Mouse (Mus musculus) midbrain, embryonic 14.5 days (tissue): ENCODE measurements at regions not wholly inside any gene's neighbourhood (a gene's known extent, or its start where the extent isn't known, plus 50 kb on each side); places are given as distances from the start of the nearest gene placed in this dataset.
"Not testable (repeated sequence)": the region's sequence is repeated elsewhere in the genome, so short reads cannot be mapped to it uniquely, and the experiment has no call there.

Source experiments
- ATAC-seq: fragments of 200-750 bp; cut with Nextera tagmentation; 2 replicates; pipeline ENCODE4 v1.8.0; 2017; ENCODE audit warnings: moderate number of reproducible peaks, moderate library complexity; ENCODE audit not compliant: low FRiP score, low TSS enrichment
- DNase-seq: peaks from one replicate; pipeline ENCODE4 v3.0.0-alpha.2; 2015
- H3K27ac ChIP-seq: fragments of 300-500 bp; sonication (generic); replicated peaks from 2 replicates; pipeline ENCODE4 v1.5.1; 2014; ENCODE audit warnings: mild to moderate bottlenecking, low read depth, low read length, moderate library complexity
- H3K27me3 ChIP-seq: fragments of 300-500 bp; sonication (generic); 2 replicates; pipeline ENCODE4 v1.6.1; 2014; ENCODE audit warnings: low read length, control low read depth, mixed read lengths; ENCODE audit not compliant: control insufficient read depth, insufficient read depth
- H3K36me3 ChIP-seq: fragments of 300-500 bp; sonication (generic); 2 replicates; pipeline ENCODE4 v1.6.1; 2014; ENCODE audit warnings: low read length, control low read depth; ENCODE audit not compliant: control insufficient read depth, insufficient read depth
- H3K4me1 ChIP-seq: fragments of 300-500 bp; sonication (generic); 2 replicates; pipeline ENCODE4 v1.6.1; 2014; ENCODE audit warnings: mild to moderate bottlenecking, antibody characterized with exemption, low read length, control low read depth; ENCODE audit not compliant: control insufficient read depth, insufficient read depth
- H3K4me2 ChIP-seq: fragments of 300-500 bp; sonication (generic); 2 replicates; pipeline ENCODE4 v1.6.1; 2014; ENCODE audit warnings: mild to moderate bottlenecking, low read length, moderate library complexity
- H3K4me3 ChIP-seq: fragments of 300-500 bp; sonication (generic); replicated peaks from 2 replicates; pipeline ENCODE4 v1.5.1; 2014; ENCODE audit warnings: low read depth, low read length
- H3K9ac ChIP-seq: fragments of 300-500 bp; sonication (generic); replicated peaks from 2 replicates; pipeline ENCODE4 v1.6.1; 2014; ENCODE audit warnings: mild to moderate bottlenecking, low read length, moderate library complexity
- H3K9me3 ChIP-seq: fragments of 300-500 bp; sonication (generic); 2 replicates; pipeline ENCODE4 v1.6.1; 2016; ENCODE audit warnings: low read length, control low read depth, mixed read lengths; ENCODE audit not compliant: control insufficient read depth
- WGBS: fragments of 180-500 bp; shearing (Covaris S2); extraction: QIAGEN DNeasy Blood & Tissue Kit; methylation state at CpG from one replicate; pipeline ENCODE4 v1.1.7; 2014; 5-methylcytosine and 5-hydroxymethylcytosine counted together

DNA sequence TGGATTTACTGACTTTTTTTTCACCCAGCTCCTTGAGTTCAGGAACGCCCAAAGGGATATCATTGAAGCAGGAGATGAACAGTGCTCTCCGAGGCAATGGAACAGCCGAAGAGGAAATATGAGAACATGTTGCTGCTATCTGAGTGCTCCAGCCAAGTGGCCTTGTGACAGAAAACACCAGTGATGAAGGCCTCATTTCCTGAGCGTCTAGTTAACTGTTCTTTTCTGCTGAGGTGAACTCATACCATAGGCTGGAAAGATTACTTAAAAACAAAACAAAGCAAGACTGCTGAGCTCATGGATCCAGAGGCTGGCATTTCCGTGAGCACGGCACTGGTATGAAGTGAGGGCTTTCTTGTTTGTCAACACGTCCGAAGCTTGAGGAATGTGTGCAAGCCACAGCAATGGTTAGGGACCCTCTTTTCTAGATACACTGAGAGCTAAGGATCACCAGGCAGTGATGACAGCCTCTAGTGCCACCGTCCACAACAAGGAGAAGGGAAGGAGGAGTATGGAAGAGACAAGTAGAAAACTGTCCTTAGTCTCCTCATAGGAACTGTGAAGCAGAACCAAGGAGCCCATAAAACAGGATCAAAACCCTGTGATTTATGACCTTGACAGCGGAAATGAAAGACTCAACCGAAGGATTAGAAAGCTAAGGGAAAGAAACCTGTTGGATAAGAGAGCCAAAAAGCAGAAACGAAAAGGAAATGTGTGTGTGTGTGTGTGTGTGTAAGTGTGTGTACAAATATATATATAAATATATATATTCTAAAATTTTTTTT is 200.4 kb downstream of the Fam43a start:
- Histone ChIP-seq H3K4me2 (no peak overlapping the region), H3K4me3 (no peak overlapping the region), H3K9ac (no peak overlapping the region), H3K4me1 (no peaks in the 10 kb centered on the region), H3K27me3 (no peaks in the 10 kb centered on the region), H3K9me3 (no peaks in the 10 kb centered on the region), H3K27ac (no peak overlapping the region), H3K36me3 (no peaks in the 10 kb centered on the region)
- DNase-seq (no peak), ATAC-seq (no peak)
- WGBS = 90% methylated on average over 12 of the region's 12 CpGs

DNA sequence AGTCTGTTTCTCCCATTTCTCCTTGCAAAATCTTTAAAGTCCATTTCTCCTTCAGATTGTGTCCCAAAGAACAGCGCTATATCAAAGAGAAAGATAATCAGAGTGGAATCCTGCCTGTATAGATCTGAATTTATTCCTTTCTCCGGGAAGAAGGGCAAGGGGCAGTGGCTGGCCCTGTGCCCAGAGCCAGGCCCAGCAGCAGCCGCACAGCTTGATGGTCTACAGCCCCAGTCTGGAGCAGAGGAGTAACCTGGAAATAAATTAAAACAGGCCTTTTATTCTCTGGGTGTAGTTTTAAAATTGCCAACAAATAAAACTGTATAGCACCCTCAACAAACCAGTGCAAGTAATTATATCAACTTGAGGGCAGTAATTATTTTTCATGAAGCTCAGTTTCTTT is 204.5 kb downstream of the Fam43a start:
- Histone ChIP-seq H3K4me2 (no peak overlapping the region), H3K4me3 (no peak overlapping the region), H3K4me1 (no peaks in the 10 kb centered on the region), H3K36me3 (no peaks in the 10 kb centered on the region), H3K9ac (no peak overlapping the region), H3K9me3 (no peaks in the 10 kb centered on the region), H3K27ac (no peak overlapping the region), H3K27me3 (no peaks in the 10 kb centered on the region)
- DNase-seq (peak; percentile 16), ATAC-seq (no peak)
- WGBS = 65% methylated on average over 3 of the region's 3 CpGs

DNA sequence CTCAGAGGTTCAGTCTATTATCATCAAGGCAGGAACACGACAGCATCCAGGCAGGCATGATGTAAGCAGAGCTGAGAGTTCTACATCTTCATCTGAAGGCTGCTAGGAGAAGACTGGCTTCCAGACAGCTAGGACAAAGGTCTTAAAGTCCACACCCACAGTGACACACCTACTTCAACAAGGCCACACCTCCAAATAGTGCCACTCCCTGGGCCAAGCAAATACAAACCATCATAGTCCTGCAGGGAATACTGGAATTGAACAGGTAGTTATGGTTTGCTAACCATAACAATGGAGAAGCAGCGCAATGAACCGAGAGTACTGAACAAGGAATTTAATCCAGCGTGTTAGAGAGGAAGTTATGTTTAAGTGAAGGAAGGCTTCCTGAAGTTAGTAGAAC is 206.7 kb downstream of the Fam43a start:
- not testable (repeated sequence) for H3K36me3 ChIP-seq
- WGBS = 88% methylated on average over 4 of the region's 4 CpGs

DNA sequence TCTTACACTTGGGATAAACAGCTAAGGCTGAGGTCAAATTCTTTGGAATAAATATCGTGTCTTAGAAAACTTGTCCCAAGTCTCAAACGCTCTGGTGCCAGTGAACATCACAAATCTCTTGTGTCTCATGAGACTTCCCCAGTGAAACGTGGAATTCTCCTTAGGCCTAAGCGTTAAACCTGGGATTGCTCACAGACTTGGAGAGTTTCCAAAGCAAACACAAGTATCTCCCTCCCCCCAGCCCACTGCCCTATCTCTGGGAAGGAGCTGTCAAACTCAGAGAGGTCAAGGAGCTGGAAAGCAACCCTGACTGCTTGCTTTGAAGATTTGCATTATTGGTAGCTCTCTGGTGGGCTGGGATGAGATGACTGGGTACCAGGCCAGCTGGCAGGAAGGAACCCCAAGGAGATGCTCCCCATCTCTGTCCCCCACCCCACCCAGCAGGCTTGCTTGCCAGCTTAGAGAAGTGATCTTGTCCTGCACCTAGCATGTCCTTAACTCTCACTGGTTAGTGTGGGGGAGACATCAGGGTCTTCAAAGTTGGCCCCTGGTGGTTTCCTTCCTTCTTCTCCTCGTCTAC is 219.1 kb downstream of the Fam43a start:
- no peak for ATAC-seq
- Histone ChIP-seq H3K27me3 (no peaks in the 10 kb centered on the region), H3K36me3 (no peaks in the 10 kb centered on the region)

More for the DNA sequence above, 206.7 kb downstream of the Fam43a start:
- not testable (repeated sequence) for H3K27ac ChIP-seq, ATAC-seq, H3K4me2 ChIP-seq, H3K4me1 ChIP-seq, H3K9me3 ChIP-seq, DNase-seq, H3K9ac ChIP-seq, H3K27me3 ChIP-seq, H3K4me3 ChIP-seq

DNA sequence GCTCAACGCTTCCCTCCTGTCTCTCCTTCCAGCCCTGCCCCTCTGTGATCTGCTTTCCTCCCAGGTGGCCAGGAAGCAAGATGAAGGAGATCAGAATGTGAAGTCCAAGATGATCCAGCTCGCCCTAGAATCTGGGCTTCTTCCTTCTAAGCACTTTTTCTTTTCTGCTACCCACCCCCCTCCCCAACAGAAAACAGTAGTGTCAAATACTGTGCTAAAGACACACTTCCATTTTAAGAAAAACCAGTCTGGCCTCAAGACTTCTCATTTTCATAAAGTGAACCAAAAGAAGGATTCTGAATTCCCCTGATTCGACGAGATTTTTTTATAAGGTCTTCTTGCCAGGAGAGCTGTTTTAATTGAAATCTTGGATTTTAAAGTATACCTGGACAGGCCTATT is 219.8 kb downstream of the Fam43a start:
- Histone ChIP-seq H3K27ac (no peak overlapping the region), H3K36me3 (no peaks in the 10 kb centered on the region), H3K9ac (no peak overlapping the region), H3K4me1 (peaks cover 15% of the 10 kb centered on the region), H3K27me3 (no peaks in the 10 kb centered on the region), H3K9me3 (no peaks in the 10 kb centered on the region), H3K4me2 (no peak overlapping the region), H3K4me3 (no peak overlapping the region)
- no peak for DNase-seq
- no peak for ATAC-seq
- 97% methylated on average over 4 of the region's 4 CpGs for WGBS

More for the DNA sequence above, 219.1 kb downstream of the Fam43a start:
- Histone ChIP-seq H3K9me3 (no peaks in the 10 kb centered on the region), H3K4me3 (no peak overlapping the region), H3K4me1 (peaks cover 15% of the 10 kb centered on the region), H3K4me2 (no peak overlapping the region), H3K9ac (no peak overlapping the region), H3K27ac (no peak overlapping the region)
- WGBS = 76% methylated on average over 5 of the region's 5 CpGs
- DNase-seq = peak; percentile 7

DNA sequence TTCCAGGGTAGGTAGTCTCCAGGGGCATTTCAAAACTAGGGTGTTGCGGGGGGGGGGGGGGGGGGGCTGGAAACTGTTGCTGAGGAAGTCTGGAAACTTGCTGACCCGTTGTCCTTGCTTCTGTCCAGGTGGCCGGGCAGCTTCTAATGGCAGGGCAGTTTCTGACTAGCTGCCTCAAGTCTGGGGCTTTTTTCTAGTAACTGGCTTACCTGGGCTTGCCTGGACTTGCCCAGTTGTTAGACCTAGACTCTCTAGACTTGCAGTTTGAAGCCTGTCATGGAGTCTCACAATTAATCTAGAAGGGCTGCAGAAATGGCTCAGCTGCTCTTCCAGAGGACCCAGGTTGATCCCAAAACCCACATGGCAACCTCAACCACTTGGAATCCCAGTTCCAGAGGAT is 220.7 kb downstream of the Fam43a start:
- ATAC-seq = no peak
- no peaks in the 10 kb centered on the region for H3K36me3 ChIP-seq
- no peaks in the 10 kb centered on the region for H3K9me3 ChIP-seq
- H3K27me3 ChIP-seq = no peaks in the 10 kb centered on the region
- no peak overlapping the region for H3K27ac ChIP-seq
- peaks cover 15% of the 10 kb centered on the region for H3K4me1 ChIP-seq
- H3K4me2 ChIP-seq = no peak overlapping the region
- H3K9ac ChIP-seq = no peak overlapping the region
- DNase-seq = no peak
- WGBS = 82% methylated on average over 3 of the region's 3 CpGs
- no peak overlapping the region for H3K4me3 ChIP-seq

DNA sequence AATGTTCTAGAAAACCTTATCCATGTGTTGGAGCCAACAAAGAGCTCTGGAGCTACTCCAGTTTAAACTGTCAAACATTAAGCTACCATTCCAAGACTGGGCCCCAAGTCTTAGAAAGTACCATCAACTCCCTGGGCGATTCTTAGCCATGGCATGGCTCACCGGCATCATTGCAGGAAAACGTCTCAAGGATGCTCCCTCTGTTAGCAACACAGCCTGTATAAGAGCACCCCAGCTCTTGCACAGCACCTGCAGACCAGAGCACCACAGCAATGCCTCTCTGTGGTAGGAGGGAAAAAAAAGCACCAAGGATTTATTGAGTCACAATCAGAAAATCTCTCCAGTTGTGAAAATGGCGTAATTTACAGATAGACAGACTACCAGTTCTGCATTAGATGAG is 221.2 kb downstream of the Fam43a start:
- Histone ChIP-seq H3K9me3 (no peaks in the 10 kb centered on the region), H3K4me1 (peaks cover 15% of the 10 kb centered on the region), H3K9ac (no peak overlapping the region), H3K36me3 (no peaks in the 10 kb centered on the region), H3K27ac (no peak overlapping the region), H3K4me2 (peak overlapping the region; percentile 45; the same call in 1 of the 2 replicates), H3K27me3 (no peaks in the 10 kb centered on the region), H3K4me3 (no peak overlapping the region)
- ATAC-seq (no peak), DNase-seq (no peak)
- WGBS = 79% methylated on average over 4 of the region's 4 CpGs

DNA sequence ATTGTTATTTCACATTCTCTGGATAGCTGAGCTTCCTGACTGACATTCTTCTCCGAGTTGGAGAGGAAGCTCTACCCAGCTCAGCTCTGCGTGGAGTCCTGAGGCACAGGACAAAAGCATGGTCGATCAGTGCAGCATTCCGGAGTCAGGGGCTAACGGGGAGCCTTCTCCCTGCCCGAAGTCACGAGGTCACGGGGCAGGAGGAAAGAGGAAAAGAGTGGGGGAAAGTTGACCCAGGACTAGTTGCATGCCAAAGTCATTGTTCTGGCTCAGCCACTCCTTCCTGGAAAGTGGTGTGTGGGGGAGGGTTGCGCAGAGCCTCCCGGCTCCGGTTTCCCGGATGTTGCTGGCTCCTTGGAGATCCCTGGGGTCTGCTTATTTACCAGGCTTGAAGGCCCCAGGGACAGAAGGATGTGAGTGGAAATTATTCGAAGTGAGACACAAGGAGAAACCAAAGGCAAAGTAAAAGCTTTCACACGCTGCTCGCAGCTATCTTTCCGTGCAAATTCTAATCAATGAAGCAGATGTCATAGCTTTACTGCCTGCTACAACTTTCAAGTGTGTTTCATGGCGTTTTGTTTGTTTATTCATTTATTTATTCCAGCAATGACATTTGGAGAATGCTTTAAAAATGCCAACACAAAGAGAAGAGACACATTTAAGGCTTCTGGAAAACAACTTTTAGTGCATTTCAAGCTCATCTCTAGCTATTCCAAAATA is 221.8 kb downstream of the Fam43a start:
- Histone ChIP-seq H3K27ac (no peak overlapping the region), H3K9ac (no peak overlapping the region; the same call in 1 of the 2 replicates), H3K27me3 (no peaks in the 10 kb centered on the region), H3K4me1 (peaks cover 15% of the 10 kb centered on the region), H3K4me3 (0 out of 2 replicates have a peak overlapping the region, but pooled peaks have one; percentile 4), H3K36me3 (no peaks in the 10 kb centered on the region), H3K9me3 (no peaks in the 10 kb centered on the region), H3K4me2 (peak overlapping the region; percentile 45)
- DNase-seq = peak; percentile 75
- no peak for ATAC-seq
- 11% methylated on average over 17 of the region's 17 CpGs for WGBS
